Mouse (Mus musculus): ENCODE measurements at regions not wholly inside any gene's neighbourhood (a gene's known extent, or its start where the extent isn't known, plus 50 kb on each side); places are given as distances from the start of the nearest gene placed in this dataset.

GRCm38 (mm10) chr13:101909026-101909425 lies 141.0 kb upstream of the Pik3r1 start:
- H3K4me3 ChIP-seq (ENCODE audit: insufficient read depth, low read depth, low read length), result no peak overlapping the region
- H3K4me1 ChIP-seq (ENCODE audit: control insufficient read depth, insufficient read depth, insufficient read length, low read length), result no peaks in the 10 kb centered on the region
- no peak overlapping the region for H3K27ac ChIP-seq (replicated peaks; ENCODE audit: low read depth, low read length)

GRCm38 (mm10) chr13:101910687-101911086 lies 142.7 kb upstream of the Pik3r1 start:
- Histone ChIP-seq H3K4me1 (ENCODE audit: control insufficient read depth, insufficient read depth, insufficient read length, low read length) (no peaks in the 10 kb centered on the region), H3K4me3 (ENCODE audit: insufficient read depth, low read depth, low read length) (no peak overlapping the region), H3K27ac (replicated peaks; ENCODE audit: low read depth, low read length) (no peak overlapping the region)

- H3K4me1 ChIP-seq (ENCODE audit: control insufficient read depth, insufficient read depth, insufficient read length, low read length), result no peaks in the 10 kb centered on the region
- H3K4me3 ChIP-seq (ENCODE audit: insufficient read depth, low read depth, low read length), result no peak overlapping the region
- no peak overlapping the region for H3K27ac ChIP-seq (replicated peaks; ENCODE audit: low read depth, low read length)
Observed at GRCm38 (mm10) chr13:101914132-101914531, 146.1 kb upstream of the Pik3r1 start.

- Histone ChIP-seq H3K27ac (replicated peaks; ENCODE audit: low read depth, low read length) (no peak overlapping the region), H3K4me3 (ENCODE audit: insufficient read depth, low read depth, low read length) (no peak overlapping the region), H3K4me1 (ENCODE audit: control insufficient read depth, insufficient read depth, insufficient read length, low read length) (no peaks in the 10 kb centered on the region)
Observed at GRCm38 (mm10) chr13:101914691-101915541, 146.9 kb upstream of the Pik3r1 start.

- H3K4me1 ChIP-seq (ENCODE audit: control insufficient read depth, insufficient read depth, insufficient read length, low read length), result no peaks in the 10 kb centered on the region
- H3K27ac ChIP-seq (replicated peaks; ENCODE audit: low read depth, low read length), result no peak overlapping the region
- no peak overlapping the region for H3K4me3 ChIP-seq (ENCODE audit: insufficient read depth, low read depth, low read length)
Observed at GRCm38 (mm10) chr13:101915542-101915941, 147.5 kb upstream of the Pik3r1 start.

GRCm38 (mm10) chr13:101915948-101916594 lies 148.1 kb upstream of the Pik3r1 start:
- no peaks in the 10 kb centered on the region for H3K4me1 ChIP-seq (ENCODE audit: control insufficient read depth, insufficient read depth, insufficient read length, low read length)
- H3K27ac ChIP-seq (replicated peaks; ENCODE audit: low read depth, low read length), result no peak overlapping the region
- no peak overlapping the region for H3K4me3 ChIP-seq (ENCODE audit: insufficient read depth, low read depth, low read length)

GRCm38 (mm10) chr13:101916876-101917275 lies 148.9 kb upstream of the Pik3r1 start:
- H3K27ac ChIP-seq (replicated peaks; ENCODE audit: low read depth, low read length), result no peak overlapping the region

GRCm38 (mm10) chr13:101918185-101918584 lies 150.2 kb upstream of the Pik3r1 start:
- Histone ChIP-seq H3K27ac (replicated peaks; ENCODE audit: low read depth, low read length) (no peak overlapping the region), H3K4me3 (ENCODE audit: insufficient read depth, low read depth, low read length) (no peak overlapping the region), H3K4me1 (ENCODE audit: control insufficient read depth, insufficient read depth, insufficient read length, low read length) (no peaks in the 10 kb centered on the region)

More at GRCm38 (mm10) chr13:101916876-101917275, 148.9 kb upstream of the Pik3r1 start:
- no peaks in the 10 kb centered on the region for H3K4me1 ChIP-seq (ENCODE audit: control insufficient read depth, insufficient read depth, insufficient read length, low read length)
- no peak overlapping the region for H3K4me3 ChIP-seq (ENCODE audit: insufficient read depth, low read depth, low read length)

GRCm38 (mm10) chr13:101919266-101919665 lies 151.2 kb upstream of the Pik3r1 start:
- no peaks in the 10 kb centered on the region for H3K4me1 ChIP-seq (ENCODE audit: control insufficient read depth, insufficient read depth, insufficient read length, low read length)
- H3K27ac ChIP-seq (replicated peaks; ENCODE audit: low read depth, low read length), result no peak overlapping the region
- no peak overlapping the region for H3K4me3 ChIP-seq (ENCODE audit: insufficient read depth, low read depth, low read length)

- H3K27ac ChIP-seq (replicated peaks; ENCODE audit: low read depth, low read length), result no peak overlapping the region
- H3K4me3 ChIP-seq (ENCODE audit: insufficient read depth, low read depth, low read length), result no peak overlapping the region
- no peaks in the 10 kb centered on the region for H3K4me1 ChIP-seq (ENCODE audit: control insufficient read depth, insufficient read depth, insufficient read length, low read length)
Observed at GRCm38 (mm10) chr13:101920384-101920783, 152.4 kb upstream of the Pik3r1 start.

- Histone ChIP-seq H3K4me1 (ENCODE audit: control insufficient read depth, insufficient read depth, insufficient read length, low read length) (peaks cover 3% of the 10 kb centered on the region; the same call in 1 of the 2 replicates), H3K27ac (replicated peaks; ENCODE audit: low read depth, low read length) (no peak overlapping the region), H3K4me3 (ENCODE audit: insufficient read depth, low read depth, low read length) (no peak overlapping the region)
Observed at GRCm38 (mm10) chr13:101924637-101925036, 156.6 kb upstream of the Pik3r1 start.

GRCm38 (mm10) chr13:101931264-101931663 lies 163.2 kb upstream of the Pik3r1 start:
- H3K4me3 ChIP-seq (ENCODE audit: insufficient read depth, low read depth, low read length), result no peak overlapping the region
- no peak overlapping the region for H3K27ac ChIP-seq (replicated peaks; ENCODE audit: low read depth, low read length)
- H3K4me1 ChIP-seq (ENCODE audit: control insufficient read depth, insufficient read depth, insufficient read length, low read length), result peaks cover 3% of the 10 kb centered on the region; the same call in 1 of the 2 replicates

GRCm38 (mm10) chr13:101931882-101932281 lies 163.9 kb upstream of the Pik3r1 start:
- Histone ChIP-seq H3K4me1 (ENCODE audit: control insufficient read depth, insufficient read depth, insufficient read length, low read length) (peaks cover 3% of the 10 kb centered on the region; the same call in 1 of the 2 replicates), H3K4me3 (ENCODE audit: insufficient read depth, low read depth, low read length) (no peak overlapping the region), H3K27ac (replicated peaks; ENCODE audit: low read depth, low read length) (no peak overlapping the region)

- Histone ChIP-seq H3K27ac (replicated peaks; ENCODE audit: low read depth, low read length) (no peak overlapping the region), H3K4me3 (ENCODE audit: insufficient read depth, low read depth, low read length) (no peak overlapping the region), H3K4me1 (ENCODE audit: control insufficient read depth, insufficient read depth, insufficient read length, low read length) (no peaks in the 10 kb centered on the region)
Observed at GRCm38 (mm10) chr13:101935843-101936242, 167.8 kb upstream of the Pik3r1 start.

GRCm38 (mm10) chr13:101954521-101954920 lies 186.5 kb upstream of the Pik3r1 start:
- Histone ChIP-seq H3K27ac (replicated peaks; ENCODE audit: low read depth, low read length) (no peak overlapping the region), H3K4me1 (ENCODE audit: control insufficient read depth, insufficient read depth, insufficient read length, low read length) (no peaks in the 10 kb centered on the region), H3K4me3 (ENCODE audit: insufficient read depth, low read depth, low read length) (no peak overlapping the region)

All from brown adipose tissue, adult 24 weeks (tissue).